Mouse (Mus musculus) heart, postnatal 10 days (tissue): ENCODE measurements around the gene Sec31b. TPM values are rescaled to one million over a fixed set of nuclear protein-coding genes. Genes with fewer than 3 reads are reported as not detected.

ENCODE experiments used
- DNase-seq, 2 experiments: peaks; one replicate each; pipeline ENCODE4 v3.0.0; 2021
- intact Hi-C: fragments of 180-260 bp; cut with DNase I; formaldehyde crosslinking; loops from one replicate; pipeline ENCODE4 v1.15.1; 2025
- total RNA-seq, 2 experiments: library from RNA; stranded (reverse); gene quantifications; 2 replicates each; pipeline ENCODE4 v1.2.3; 2021

Sec31b gene
- total RNA-seq, 2 experiments from 2014 or later: 4.5 to 4.7 TPM

- DNase-seq: no peak
- intact Hi-C loops: loop anchor here (5.0 kb wide), 1 partner anchor 165 kb away; no protein-coding TSS in a partner anchor
Measured at GRCm38 (mm10) chr19:44537416-44537815, 8.2 kb downstream of the Sec31b start.

- intact Hi-C loops: loop anchor here (5.0 kb wide), 1 partner anchor 163 kb away; no protein-coding TSS in a partner anchor
- peak in 1 of 2 experiments; percentile 32 for DNase-seq
Measured at GRCm38 (mm10) chr19:44535376-44535775, 10.3 kb downstream of the Sec31b start.

GRCm38 (mm10) chr19:44530018-44530417 is 15.6 kb downstream of the Sec31b start:
- intact Hi-C loops: loop anchor here (5.0 kb wide), 1 partner anchor 53 kb away; no protein-coding TSS in a partner anchor
- DNase-seq: no peak

GRCm38 (mm10) chr19:44525551-44526205 is 20.0 kb downstream of the Sec31b start:
- intact Hi-C loops: no loop called here
- no peak for DNase-seq

GRCm38 (mm10) chr19:44519152-44519551 is 26.5 kb downstream of the Sec31b start:
- DNase-seq: peak; percentile 77 to 80
- intact Hi-C loops: no loop called here

GRCm38 (mm10) chr19:44517996-44518768 is 27.5 kb downstream of the Sec31b start:
- intact Hi-C loops: no loop called here
- DNase-seq: no peak

- intact Hi-C loops: no loop called here
- no peak for DNase-seq
Measured at GRCm38 (mm10) chr19:44515769-44516168, 29.9 kb downstream of the Sec31b start.

- no peak for DNase-seq
- intact Hi-C loops: no loop called here
Measured at GRCm38 (mm10) chr19:44514521-44515451, 30.9 kb downstream of the Sec31b start.

- intact Hi-C loops: no loop called here
- DNase-seq: no peak
Measured at GRCm38 (mm10) chr19:44513921-44514482, 31.7 kb downstream of the Sec31b start.

- intact Hi-C loops: no loop called here
Measured at GRCm38 (mm10) chr19:44513054-44513833, 32.4 kb downstream of the Sec31b start.

GRCm38 (mm10) chr19:44512601-44513000 is 33.1 kb downstream of the Sec31b start:
- DNase-seq: no peak
- intact Hi-C loops: no loop called here

More at GRCm38 (mm10) chr19:44513054-44513833, 32.4 kb downstream of the Sec31b start:
- DNase-seq: no peak

GRCm38 (mm10) chr19:44511451-44512231 is 34.0 kb downstream of the Sec31b start:
- intact Hi-C loops: no loop called here
- peak; percentile 39 to 50 for DNase-seq

- DNase-seq: no peak
- intact Hi-C loops: no loop called here
Measured at GRCm38 (mm10) chr19:44510534-44511175, 35.0 kb downstream of the Sec31b start.

- intact Hi-C loops: no loop called here
- no peak for DNase-seq
Measured at GRCm38 (mm10) chr19:44502741-44503140, 42.9 kb downstream of the Sec31b start.

- intact Hi-C loops: no loop called here
- DNase-seq: no peak
Measured at GRCm38 (mm10) chr19:44501925-44502324, 43.7 kb downstream of the Sec31b start.

- intact Hi-C loops: no loop called here
- no peak for DNase-seq
Measured at GRCm38 (mm10) chr19:44500240-44500639, 45.4 kb downstream of the Sec31b start.

- DNase-seq: no peak
- intact Hi-C loops: no loop called here
Measured at GRCm38 (mm10) chr19:44498936-44499335, 46.7 kb downstream of the Sec31b start.

GRCm38 (mm10) chr19:44496941-44497340 is 48.7 kb downstream of the Sec31b start:
- intact Hi-C loops: no loop called here
- DNase-seq: no peak
